Mouse (Mus musculus): ENCODE results near the gene Camk2b.
"Not testable (repeated sequence)": the region's sequence is repeated elsewhere in the genome, so short reads cannot be mapped to it uniquely, and the experiment has no call there.

Camk2b gene

DNA sequence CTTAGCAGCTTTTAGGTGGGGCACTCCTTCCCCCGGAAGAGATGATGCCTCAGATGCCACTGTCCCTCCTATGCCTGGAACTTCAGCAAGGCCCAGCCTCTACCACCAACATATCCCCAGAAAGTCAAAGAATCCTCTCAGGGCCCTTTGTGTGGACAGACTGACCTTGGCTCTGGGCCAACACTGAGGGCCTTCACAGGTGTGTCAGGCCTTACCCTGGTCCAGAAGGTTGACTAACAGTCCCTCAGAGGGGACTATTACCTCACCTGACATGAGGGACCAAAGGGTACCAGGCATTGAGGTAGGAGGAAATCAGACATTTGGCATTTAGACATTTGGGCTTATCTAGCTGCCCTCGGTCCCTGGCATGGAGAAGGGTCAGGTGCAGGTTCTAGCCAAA lies 86.1 kb downstream of the Camk2b start:
- DNase-seq = no peak

- no peak for DNase-seq
Observed at GRCm38 (mm10) chr11:5979088-5979487, 87.1 kb downstream of the Camk2b start.

GRCm38 (mm10) chr11:5976106-5976505 lies 90.1 kb downstream of the Camk2b start:
- DNase-seq = no peak

DNA sequence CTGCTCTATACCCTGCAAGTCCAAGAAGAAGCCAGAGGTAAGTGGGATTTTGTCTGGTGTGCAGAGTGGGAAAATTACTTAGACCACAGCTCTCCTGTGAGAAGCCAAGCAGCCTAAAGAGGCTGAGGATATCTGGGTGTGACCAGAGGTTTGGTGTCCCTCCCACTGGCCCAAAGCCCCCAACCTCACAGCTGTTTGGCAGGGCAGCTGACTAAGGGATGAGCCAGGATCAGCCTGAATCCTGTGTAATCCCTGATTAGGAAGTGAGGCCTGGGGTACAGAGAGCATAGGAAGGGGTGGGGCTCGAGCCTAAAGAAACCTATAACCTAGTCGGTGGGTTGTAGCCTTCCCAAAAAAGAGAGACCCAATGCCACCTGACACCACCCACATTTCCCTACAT lies 91.1 kb downstream of the Camk2b start:
- no peak for DNase-seq

- DNase-seq = no peak
Observed at GRCm38 (mm10) chr11:5974053-5974452, 92.1 kb downstream of the Camk2b start.

- no peak for DNase-seq
Observed at GRCm38 (mm10) chr11:5973151-5973550, 93.0 kb downstream of the Camk2b start.

GRCm38 (mm10) chr11:5971202-5971601 lies 95.0 kb downstream of the Camk2b start:
- DNase-seq = no peak

DNA sequence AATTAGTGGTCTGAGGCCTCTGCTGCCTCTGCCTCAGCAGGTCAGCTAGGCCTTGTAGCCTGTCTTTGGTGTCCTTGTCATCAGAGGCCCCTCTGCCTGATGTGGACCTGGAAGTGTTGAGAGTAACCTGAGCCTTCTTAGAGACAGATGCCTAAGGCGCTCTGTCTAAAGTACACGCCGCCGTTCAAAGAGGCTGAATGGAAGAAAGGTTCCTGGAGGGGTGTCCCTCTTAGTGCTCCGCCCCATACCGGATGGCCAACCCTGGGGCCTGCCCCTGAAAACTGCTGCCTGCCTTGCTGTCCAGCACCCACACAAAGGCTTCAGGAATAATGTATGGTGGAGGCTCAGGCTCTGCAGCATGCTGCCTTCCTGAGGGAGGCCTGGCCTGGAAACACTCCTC lies 97.9 kb downstream of the Camk2b start:
- DNase-seq = no peak

GRCm38 (mm10) chr11:5966751-5967150 lies 99.4 kb downstream of the Camk2b start:
- DNase-seq = no peak

DNA sequence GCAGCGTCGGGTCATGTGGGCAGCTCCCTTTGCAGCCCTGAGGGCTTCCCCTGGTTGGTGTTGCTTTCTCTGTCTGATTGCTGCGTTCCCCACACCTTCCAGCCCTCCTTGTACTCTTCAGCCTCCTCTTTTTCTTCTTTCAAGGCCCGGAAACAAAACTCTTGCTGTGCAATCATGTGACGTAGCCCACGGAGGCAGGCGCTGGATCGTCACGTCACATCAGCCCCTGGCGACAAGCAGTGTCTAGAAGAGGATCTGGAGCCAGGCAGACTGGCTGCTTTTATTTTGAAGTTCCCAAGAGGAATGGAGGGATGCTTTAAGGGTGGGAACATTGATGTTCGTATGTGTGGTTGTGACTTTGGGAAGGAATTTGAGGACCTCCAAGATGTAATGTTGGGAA lies 100.3 kb downstream of the Camk2b start:
- DNase-seq = no peak

- DNase-seq = no peak
Observed at GRCm38 (mm10) chr11:5960051-5960450, 106.1 kb downstream of the Camk2b start.

DNA sequence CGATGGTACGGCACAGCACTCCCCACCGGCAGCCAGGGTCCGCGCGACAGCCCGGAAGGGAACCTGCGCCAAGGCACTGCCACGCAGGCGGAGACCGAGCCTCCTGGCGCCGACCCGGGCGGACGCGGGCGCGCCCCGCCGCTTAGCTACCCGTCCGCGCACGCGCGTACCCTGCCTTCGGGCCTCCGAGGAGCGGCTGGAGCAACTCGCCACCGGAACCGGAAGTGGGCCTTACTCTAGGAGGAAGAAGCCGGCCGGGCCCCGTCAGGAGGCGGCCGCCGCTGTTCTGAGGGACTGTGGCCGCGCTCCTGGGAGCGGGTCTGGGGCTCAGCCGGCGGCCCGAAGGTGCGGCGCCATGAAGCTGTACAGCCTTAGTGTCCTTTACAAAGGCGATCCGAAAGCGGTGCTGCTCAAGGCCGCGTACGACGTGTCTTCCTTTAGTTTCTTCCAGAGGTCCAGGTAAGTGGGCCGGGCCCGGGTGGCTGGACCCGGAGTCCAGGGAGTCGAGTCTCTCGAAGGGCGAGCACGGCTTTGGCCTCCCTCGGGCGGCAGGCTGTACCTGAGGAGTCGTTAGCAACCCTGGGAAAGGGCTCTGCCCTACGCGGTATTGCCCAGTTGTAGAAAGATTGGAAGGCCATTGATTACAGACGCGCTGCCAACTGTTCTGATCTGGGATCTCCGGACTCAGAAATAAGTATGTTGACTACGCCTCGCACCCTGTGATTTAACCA lies 110.5 kb downstream of the Camk2b start, which contains the start of gene Ykt6:
Gene Ykt6 (plus strand): TSS at position 148 of the 731 bp plus-strand sequence.
- DNase-seq = peak; percentile 91

DNA sequence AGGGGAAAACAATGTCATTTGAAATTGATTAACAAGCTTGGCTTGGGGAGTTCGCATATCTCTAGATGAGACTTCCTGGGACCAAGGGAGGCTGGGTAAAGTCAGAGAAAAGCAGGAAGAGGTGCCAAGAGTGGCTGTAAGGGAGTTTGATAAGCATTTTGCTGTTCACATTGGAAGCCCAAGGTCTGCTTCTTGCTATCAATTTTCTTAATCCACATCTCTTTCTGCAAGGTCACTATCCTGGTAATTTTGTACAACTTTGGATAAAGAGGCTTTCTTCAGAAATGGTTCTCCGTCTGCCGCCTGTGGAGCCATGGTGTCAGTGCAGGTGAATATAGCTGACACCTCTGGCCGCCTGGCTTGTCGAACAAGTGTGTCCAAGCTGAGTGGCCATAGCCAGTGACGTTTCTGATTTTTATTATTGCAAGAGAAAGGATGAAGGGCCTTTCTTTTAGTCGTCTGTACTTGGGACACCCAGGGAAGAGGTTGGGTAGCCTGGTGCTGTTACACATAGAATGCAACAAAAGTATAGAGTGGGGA lies 111.1 kb downstream of the Camk2b start:
- no peak for DNase-seq

DNA sequence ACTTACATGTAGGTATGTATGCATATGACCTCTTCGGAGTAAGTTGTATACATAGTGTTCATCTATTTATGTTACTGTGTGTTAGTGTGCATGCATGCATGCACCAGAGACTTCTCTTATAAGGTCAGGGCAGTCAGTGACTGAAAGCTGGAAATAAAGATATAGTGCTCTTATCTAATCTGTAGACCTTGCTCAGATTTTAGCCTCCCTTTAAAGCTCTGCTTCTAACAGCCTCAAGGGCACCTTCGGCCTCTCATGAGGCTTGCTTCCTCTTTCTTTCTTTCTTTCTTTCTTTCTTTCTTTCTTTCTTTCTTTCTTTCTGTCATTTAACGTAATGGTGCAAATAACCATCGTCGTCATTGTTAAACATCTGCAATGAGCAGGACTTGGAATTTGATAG lies 111.7 kb downstream of the Camk2b start:
- no peak for DNase-seq

GRCm38 (mm10) chr11:5953130-5953765 lies 112.9 kb downstream of the Camk2b start:
- no peak for DNase-seq

- no peak for DNase-seq
Observed at GRCm38 (mm10) chr11:5952501-5952900, 113.7 kb downstream of the Camk2b start.

DNA sequence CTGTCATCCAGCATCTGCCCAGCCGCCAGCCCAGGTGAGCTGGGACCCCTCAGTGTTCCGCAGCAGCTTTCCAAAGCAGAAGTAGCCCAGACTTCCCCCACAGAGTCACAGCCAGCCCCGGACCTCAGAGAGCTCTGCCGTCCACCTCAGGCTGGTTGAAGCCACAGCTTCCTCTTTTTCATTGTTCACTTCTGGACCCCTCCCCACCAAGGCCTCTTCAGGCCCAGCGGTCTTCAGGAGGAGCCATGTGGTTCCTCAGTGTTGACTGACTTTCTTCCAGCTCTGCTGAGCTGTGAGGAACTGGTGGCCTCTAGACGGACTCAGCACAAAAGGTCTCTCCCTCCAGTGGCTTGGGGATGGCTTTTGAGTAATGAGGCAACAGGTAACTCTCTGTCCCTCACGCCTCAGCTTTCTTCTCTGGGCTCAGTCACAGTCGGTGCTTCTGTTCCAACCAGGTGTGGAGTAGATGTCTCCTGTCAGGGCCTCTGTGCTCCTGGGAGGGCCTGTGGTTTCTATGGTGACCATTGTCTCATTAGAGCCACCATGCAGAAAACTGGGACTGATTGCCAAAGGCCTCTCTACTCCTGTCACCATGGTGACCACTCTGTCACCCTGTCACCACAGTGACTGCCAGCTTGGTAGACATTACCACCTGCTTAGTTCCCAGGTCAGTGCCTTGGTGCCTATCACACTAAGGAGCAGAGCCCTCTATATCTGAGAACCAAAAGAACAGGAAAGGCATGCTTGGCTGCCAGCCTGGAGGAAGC lies 116.4 kb downstream of the Camk2b start, which contains the start of gene Gck:
Gene Gck (minus strand): TSS at position 496 of the 767 bp plus-strand sequence.
- DNase-seq = no peak

GRCm38 (mm10) chr11:5948546-5949250 lies 117.5 kb downstream of the Camk2b start:
- DNase-seq = no peak

DNA sequence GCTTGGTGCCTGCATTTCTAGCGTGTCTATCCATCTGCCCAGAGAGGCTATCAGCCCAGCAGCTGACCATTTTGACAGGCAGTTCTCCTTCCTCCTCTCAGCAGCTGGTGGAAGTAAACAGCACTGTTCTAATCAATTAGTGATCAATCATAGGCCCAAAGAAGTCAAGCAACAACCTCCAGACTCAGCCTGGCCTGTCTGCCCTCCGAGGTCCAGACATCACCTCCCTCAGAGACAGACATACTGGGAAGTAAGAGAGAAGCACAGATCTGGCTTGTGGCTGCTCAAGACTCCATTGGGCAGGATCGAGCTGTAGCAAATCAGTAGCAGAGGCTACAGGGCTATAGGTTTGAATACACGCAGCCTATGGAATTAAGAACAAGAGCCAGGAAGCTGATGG lies 118.4 kb downstream of the Camk2b start:
- DNase-seq = no peak

DNA sequence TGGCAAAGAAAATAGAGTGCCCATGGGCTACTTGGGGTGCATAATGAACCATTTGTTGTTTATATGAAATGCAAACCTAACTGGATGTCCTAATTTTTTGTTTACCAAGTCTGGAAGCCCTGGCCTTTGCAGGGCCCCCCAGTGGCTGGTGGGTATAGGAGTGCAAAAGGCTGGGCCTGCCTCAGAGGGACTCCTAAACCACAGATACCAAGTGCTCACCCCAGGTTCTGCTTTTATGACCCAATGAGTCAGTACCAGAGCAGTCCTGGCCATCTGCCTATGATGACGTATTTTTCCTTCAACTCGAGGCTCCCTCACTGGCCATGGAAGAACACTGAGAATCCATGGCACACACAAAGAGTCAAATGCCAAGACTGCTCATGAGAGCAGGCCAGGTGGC lies 121.1 kb downstream of the Camk2b start:
- no peak for DNase-seq

DNA sequence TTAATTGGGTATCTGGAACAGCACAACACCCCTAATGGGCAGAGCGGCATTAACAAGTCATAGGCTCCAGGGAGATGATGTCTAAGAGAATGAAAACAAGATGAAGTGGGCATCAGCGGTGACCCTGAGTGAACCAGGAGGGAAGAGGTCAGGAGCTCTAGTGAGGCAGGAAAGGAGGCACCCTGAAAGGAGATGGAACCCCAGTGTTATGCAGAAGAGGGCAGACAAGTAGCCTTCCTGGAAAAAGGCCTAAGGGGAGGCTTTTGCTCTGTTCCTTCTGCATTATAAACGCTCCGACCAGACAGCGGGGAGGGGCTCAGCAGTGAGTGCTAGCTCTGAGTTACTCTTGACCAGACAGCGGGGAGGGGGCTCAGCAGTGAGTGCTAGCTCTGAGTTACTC lies 123.2 kb downstream of the Camk2b start:
- DNase-seq = no peak

DNA sequence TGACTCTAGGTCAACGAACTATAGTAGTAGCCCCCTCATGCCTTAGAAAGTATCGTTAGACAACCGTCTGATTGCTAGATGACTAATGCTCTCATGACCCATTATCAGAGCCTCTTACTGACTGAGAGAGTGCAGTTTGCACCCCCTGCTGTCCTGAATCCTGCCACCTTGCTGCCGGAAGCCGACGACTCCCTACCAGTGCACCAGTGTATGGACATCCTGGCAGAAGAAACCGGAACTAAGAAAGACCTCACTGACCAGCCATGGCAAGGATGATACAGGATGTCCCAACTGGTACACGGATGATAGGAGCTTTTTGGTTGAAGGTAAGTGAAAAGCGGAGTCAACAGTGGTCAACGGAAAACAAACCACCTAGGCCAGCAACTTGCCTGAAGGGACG lies 131.6 kb downstream of the Camk2b start:
- not testable (repeated sequence) for DNase-seq

DNA sequence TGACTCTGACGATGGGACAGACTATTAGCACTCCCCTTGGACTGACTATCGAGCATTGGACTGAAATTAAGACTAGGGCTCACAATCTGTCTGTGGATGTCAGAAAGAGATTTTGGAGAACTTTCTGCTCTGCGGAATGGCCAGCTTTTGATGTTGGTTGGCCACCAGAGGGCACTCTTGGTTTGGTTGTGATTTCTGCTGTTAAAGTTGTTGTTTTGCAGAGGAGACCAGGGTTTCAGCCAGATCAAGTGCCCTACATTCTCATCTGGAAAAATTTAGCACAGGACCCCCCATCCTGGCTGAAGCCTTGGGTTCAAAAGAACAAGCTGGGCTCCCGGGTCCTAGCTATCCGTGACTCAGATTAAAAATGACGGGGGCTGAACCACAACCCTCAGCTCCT lies 134.2 kb downstream of the Camk2b start:
- DNase-seq = not testable (repeated sequence)
